Mouse (Mus musculus): Measurements from ENCODE around the gene Tango2. TPM values are rescaled to one million over a fixed set of nuclear protein-coding genes. Genes with fewer than 3 reads are reported as not detected.

Gene Tango2
- polyA plus RNA-seq, 1 experiment from 2014 or later: 24.9 TPM

DNA sequence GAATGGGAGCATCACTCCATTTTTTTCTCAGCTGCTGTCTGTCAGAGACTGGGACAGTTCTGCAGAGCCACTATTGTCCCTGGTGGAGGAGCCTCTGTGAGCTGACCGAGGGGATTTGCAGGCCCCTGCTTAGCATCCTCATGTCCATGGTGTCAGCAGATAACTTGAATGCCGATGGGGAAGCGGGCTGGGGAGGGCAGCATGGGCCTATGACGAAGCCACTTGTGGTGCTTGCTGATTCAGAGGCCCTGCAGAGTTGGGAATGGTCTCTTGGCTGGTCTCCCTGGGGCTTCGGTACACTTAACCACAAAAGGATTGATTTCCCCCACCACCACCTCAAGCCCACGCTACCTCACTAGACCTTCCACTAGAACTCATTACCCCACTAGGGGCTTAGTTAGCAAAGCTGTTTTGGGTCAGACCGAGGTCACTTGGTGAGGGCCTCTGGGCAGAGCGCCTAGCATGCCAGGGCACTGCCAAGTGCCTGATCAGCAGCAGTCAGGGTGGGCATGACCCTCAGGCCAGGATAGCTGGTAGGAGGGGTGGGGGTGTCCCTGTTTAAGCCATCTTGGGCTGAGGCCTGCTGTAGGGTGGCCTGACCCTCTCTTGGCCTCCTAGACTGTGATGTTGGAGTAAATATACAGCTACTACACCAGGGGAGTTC lies 31.6 kb upstream of the Tango2 start:
- Histone ChIP-seq H3K4me1 (peaks cover 31% of the 10 kb centered on the region), H3K36me3 (no peaks in the 10 kb centered on the region), H3K27me3 (no peaks in the 10 kb centered on the region), H3K4me2 (replicated peaks) (no peak overlapping the region), H3K9me3 (no peaks in the 10 kb centered on the region), H3K4me3 (no peak overlapping the region), H3K9ac (no peak overlapping the region), H3K27ac (no peak overlapping the region)
- 76% methylated on average over 8 of the region's 8 CpGs for WGBS
- no peak for ATAC-seq (ENCODE audit: low FRiP score, low read depth)

DNA sequence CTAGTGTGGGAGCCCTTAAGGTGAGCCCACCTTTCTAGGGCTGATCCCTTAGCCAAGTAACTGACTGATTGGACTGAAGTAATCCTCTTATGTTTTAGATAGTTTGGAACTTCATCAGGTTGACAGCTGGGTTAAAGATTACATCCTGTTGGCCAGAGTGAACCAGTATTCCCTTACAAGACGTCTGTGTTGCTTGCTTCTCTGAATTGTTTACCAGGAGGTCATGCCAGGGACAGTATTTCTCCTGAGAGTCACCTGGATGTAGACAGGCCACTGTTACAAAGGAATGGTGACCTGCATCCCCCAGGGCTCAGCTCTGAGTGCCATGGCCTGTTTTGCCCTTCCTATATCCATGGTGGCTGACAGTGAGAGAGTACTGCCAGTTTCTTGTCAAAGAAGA lies 30.6 kb upstream of the Tango2 start:
- WGBS: 34% methylated on average over 1 of the region's 1 CpGs
- H3K9ac ChIP-seq: no peak overlapping the region
- H3K27me3 ChIP-seq: no peaks in the 10 kb centered on the region
- H3K36me3 ChIP-seq: no peaks in the 10 kb centered on the region
- peaks cover 31% of the 10 kb centered on the region for H3K4me1 ChIP-seq
- no peak for ATAC-seq (ENCODE audit: low FRiP score, low read depth)
- no peaks in the 10 kb centered on the region for H3K9me3 ChIP-seq
- no peak overlapping the region for H3K27ac ChIP-seq
- no peak overlapping the region for H3K4me2 ChIP-seq (replicated peaks)
- H3K4me3 ChIP-seq: no peak overlapping the region

DNA sequence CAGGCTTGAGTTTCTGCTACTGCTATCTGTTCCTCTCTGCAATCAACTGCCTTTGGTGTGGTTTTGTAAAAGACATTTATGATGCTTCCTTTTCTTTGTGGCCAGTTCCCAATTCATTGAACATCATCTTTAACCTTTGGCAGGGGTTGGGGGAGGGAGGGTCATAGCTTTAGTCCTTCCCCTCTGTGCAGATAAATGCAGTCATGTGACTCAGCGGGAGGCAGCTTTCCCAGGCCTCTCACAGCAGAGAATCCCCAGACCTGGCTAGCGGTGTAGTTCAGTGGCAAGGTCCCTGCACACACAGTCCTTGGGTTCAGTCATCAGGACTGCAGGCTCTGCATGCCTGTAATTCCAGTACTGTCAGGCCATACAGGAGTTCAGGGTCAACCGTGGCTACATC lies 29.3 kb upstream of the Tango2 start:
- Histone ChIP-seq H3K4me3 (no peak overlapping the region), H3K4me1 (peaks cover 30% of the 10 kb centered on the region), H3K9me3 (no peaks in the 10 kb centered on the region), H3K27me3 (no peaks in the 10 kb centered on the region), H3K9ac (no peak overlapping the region), H3K36me3 (no peaks in the 10 kb centered on the region), H3K4me2 (replicated peaks) (no peak overlapping the region), H3K27ac (no peak overlapping the region)
- WGBS: 39% methylated on average over 3 of the region's 3 CpGs
- ATAC-seq (ENCODE audit: low FRiP score, low read depth): no peak

DNA sequence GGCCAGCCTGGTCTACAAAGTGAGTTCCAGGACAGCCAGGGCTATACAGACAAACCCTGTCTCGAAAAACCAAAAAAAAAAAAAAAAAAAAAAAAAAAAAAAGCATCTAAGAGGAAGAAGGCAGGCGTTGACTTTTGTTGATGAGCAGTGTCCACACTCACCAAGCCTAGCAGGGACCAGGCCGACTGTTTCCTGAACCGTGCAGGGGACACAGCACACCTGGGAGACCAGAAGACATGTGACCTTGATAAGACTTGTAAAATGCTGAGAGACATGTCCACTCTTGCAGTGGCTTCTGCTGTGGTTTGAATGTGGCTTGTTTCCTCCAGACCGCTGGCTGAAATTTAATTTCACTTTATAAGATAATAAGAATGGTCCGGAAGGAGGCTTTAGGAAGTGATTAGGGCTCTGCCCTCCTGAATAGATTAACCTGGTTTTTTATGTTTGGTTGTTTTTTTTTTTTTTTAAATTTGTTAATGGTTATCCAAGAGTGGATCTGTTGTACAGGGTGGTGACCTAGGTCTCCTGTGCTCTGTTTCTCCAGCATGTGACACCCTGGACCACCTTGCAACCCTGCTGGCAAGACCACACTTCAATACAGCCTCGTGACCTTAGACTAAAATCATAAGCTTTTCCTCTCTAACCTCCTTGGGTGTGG lies 28.5 kb upstream of the Tango2 start:
- Histone ChIP-seq H3K27ac (no peak overlapping the region), H3K27me3 (no peaks in the 10 kb centered on the region), H3K4me3 (no peak overlapping the region), H3K4me1 (peaks cover 22% of the 10 kb centered on the region), H3K9ac (no peak overlapping the region), H3K9me3 (no peaks in the 10 kb centered on the region), H3K4me2 (replicated peaks) (no peak overlapping the region), H3K36me3 (no peaks in the 10 kb centered on the region)
- no peak for ATAC-seq (ENCODE audit: low FRiP score, low read depth)
- 71% methylated on average over 7 of the region's 7 CpGs for WGBS

DNA sequence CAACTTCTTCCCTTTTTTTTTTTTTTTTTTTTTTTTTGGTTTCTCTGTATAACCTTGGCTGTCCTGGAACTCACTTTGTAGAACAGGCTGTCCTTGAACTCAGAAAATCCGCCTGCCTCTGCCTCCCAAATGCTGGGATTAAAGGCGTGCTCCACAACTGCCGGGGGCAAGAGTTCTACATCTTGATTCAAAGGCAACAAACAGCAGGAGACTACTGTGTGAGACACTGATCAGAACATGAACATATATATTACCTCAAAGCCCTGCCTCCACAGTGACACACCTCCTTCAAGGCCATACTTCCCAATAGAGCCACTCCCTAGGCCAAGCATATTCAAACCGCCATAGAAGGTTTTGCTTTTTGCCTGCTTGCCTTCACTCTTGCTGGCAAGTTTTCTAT lies 25.7 kb upstream of the Tango2 start:
- H3K4me3 ChIP-seq: no peak overlapping the region
- H3K4me1 ChIP-seq: no peaks in the 10 kb centered on the region
- H3K9me3 ChIP-seq: no peaks in the 10 kb centered on the region
- no peaks in the 10 kb centered on the region for H3K36me3 ChIP-seq
- H3K4me2 ChIP-seq (replicated peaks): no peak overlapping the region
- 89% methylated on average over 4 of the region's 4 CpGs for WGBS
- ATAC-seq (ENCODE audit: low FRiP score, low read depth): no peak
- no peak overlapping the region for H3K9ac ChIP-seq
- H3K27ac ChIP-seq: no peak overlapping the region
- H3K27me3 ChIP-seq: no peaks in the 10 kb centered on the region

DNA sequence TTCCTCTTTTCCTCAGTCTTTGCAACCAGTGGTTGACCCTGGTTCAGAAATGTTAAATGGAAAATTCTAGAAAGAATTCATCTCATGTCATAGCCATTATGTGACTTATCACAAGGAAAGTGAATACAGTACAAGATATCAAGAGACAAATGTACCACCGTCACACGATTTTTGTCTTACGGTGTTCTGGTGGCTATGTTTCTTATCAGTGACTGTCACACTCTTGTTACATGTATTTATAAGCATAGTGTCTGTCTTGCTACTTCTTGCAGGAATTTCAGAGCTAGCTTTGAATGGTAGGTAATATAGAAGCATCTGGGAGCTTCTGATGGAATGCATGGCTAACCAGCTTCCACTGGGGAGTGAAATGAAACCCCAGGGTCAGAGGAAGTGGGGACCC lies 22.3 kb upstream of the Tango2 start:
- ATAC-seq (ENCODE audit: low FRiP score, low read depth): no peak
- 92% methylated on average over 3 of the region's 3 CpGs for whole genome bisulfite sequencing
- Histone ChIP-seq H3K27ac (no peak overlapping the region), H3K9me3 (no peaks in the 10 kb centered on the region), H3K9ac (no peak overlapping the region), H3K4me3 (no peak overlapping the region), H3K36me3 (no peaks in the 10 kb centered on the region), H3K27me3 (no peaks in the 10 kb centered on the region), H3K4me2 (replicated peaks) (no peak overlapping the region), H3K4me1 (no peaks in the 10 kb centered on the region)

DNA sequence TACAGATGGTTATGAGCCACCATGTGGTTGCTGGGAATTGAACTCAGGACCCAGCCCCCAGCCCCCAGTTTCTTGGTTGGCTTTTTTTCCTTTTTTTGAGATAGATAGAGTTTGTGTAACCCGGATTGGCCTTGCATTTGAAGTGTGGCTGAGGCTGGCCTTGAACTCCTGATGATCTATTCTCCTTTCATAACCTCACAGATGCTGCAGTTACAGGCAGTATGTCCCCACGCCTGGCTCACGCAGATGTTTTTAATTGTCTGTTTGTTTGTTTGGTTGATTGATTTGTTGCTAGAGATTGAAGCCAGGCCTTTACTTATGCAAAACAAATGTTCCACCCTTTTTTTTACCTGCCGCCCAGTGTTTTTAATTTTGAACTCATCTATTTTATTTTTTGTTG lies 18.9 kb upstream of the Tango2 start:
- H3K4me1 ChIP-seq: no peaks in the 10 kb centered on the region
- no peaks in the 10 kb centered on the region for H3K27me3 ChIP-seq
- no peak overlapping the region for H3K9ac ChIP-seq
- no peaks in the 10 kb centered on the region for H3K9me3 ChIP-seq
- 48% methylated on average over 4 of the region's 4 CpGs for WGBS
- no peak overlapping the region for H3K27ac ChIP-seq
- H3K4me2 ChIP-seq (replicated peaks): no peak overlapping the region
- ATAC-seq (ENCODE audit: low FRiP score, low read depth): no peak
- H3K36me3 ChIP-seq: no peaks in the 10 kb centered on the region
- no peak overlapping the region for H3K4me3 ChIP-seq

DNA sequence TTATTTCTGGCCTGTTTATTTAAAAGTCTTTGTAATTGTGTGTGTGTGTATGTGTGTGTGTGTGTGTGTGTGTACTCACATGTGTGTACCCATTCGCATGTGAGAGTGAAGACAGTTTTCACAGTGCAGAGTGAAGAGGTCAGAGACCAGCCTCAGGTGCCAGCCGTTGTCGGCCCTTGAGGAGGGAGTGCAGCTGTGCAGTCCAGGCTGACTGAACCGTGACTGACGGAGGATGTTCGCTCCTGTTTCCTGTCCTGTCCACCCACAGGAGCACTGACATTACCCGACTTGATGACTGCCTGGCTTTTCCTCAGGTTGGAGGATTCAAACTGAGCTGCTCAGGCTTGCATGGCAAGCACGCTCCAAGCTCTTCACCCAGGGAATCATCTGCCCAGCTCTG lies 15.0 kb upstream of the Tango2 start:
- H3K4me3 ChIP-seq: no peak overlapping the region
- H3K4me2 ChIP-seq (replicated peaks): no peak overlapping the region
- no peaks in the 10 kb centered on the region for H3K9me3 ChIP-seq
- H3K27me3 ChIP-seq: no peaks in the 10 kb centered on the region
- no peak for ATAC-seq (ENCODE audit: low FRiP score, low read depth)
- H3K36me3 ChIP-seq: no peaks in the 10 kb centered on the region
- no peak overlapping the region for H3K9ac ChIP-seq
- H3K4me1 ChIP-seq: no peaks in the 10 kb centered on the region
- 78% methylated on average over 8 of the region's 8 CpGs for WGBS
- no peak overlapping the region for H3K27ac ChIP-seq

DNA sequence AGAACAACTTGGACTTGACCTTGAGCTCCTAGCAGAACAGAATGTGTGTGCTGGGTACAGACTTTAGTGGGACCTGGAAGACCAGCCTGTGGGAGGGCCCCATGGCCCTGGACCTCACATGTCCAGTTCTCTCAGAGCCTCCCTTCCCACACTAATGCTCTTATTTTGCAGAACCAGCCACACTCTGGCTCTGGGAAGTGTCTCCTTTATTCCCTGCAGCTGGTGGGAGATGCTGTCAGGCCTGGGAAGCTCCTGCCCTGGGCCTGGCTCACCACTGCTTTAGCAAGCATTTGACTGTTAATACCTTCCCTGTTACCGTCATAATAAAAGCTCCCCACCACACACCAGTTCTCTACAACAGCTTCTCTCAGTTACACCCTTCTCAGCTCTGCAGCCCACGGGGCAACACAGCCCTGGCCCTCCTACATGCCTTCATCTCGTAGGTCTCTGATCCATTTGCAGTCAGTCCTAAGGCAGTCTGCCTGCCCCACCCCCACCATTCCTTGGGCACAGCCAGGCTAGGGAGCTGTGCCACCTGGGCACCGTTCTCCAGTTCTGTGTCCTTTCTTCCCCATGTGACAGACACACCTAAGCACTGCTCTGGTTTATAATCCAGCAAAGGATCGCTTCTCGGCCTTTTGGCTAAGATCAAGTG lies 12.4 kb upstream of the Tango2 start:
- Histone ChIP-seq H3K9ac (no peak overlapping the region), H3K4me1 (no peaks in the 10 kb centered on the region), H3K9me3 (no peaks in the 10 kb centered on the region), H3K4me3 (no peak overlapping the region), H3K27ac (no peak overlapping the region), H3K36me3 (no peaks in the 10 kb centered on the region), H3K4me2 (replicated peaks) (no peak overlapping the region), H3K27me3 (no peaks in the 10 kb centered on the region)
- WGBS: 72% methylated on average over 6 of the region's 6 CpGs
- ATAC-seq (ENCODE audit: low FRiP score, low read depth): no peak

DNA sequence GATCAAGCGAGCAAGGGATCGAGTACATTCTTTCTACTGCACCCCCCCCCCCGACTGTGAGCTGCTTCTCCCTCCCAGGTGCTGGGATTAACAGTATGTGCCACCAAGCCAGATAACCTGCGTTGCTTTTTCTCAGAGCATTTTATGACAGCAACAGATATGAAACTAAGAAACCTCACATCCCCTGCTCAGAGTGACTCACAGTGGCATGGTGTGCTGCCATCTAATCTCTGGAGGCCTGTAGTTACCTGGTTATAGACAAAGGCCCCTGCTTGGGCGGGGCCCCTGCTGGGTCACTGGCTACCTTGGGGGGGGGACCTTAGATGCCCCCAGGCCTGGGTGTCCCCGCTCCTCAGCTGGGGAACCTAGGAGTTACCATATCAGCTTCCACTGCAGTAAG lies 10.1 kb upstream of the Tango2 start:
- no peaks in the 10 kb centered on the region for H3K27me3 ChIP-seq
- H3K27ac ChIP-seq: no peak overlapping the region
- no peak overlapping the region for H3K9ac ChIP-seq
- no peak overlapping the region for H3K4me2 ChIP-seq (replicated peaks)
- H3K4me3 ChIP-seq: no peak overlapping the region
- WGBS: 81% methylated on average over 6 of the region's 6 CpGs
- H3K9me3 ChIP-seq: no peaks in the 10 kb centered on the region
- ATAC-seq (ENCODE audit: low FRiP score, low read depth): no peak
- H3K36me3 ChIP-seq: no peaks in the 10 kb centered on the region
- no peaks in the 10 kb centered on the region for H3K4me1 ChIP-seq

DNA sequence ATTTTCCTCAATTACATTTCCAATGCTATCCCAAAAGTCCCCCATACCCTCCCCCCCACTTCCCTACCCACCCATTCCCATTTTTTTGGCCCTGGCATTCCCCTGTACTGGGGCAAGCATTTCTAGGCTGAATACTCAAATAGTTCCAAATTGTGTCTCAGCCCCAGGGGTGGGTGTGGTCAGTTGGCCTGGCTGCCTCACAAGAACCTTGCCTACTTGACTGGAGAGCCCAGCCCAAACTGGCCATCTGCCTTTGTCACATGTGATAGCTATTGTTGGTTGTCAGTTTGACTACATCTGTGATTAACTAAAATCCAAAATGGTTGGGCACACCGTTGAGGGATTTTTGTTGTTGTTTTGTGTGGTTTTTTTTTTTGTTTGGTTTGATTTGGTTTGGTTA lies 9.1 kb upstream of the Tango2 start:
- no peak overlapping the region for H3K4me2 ChIP-seq (replicated peaks)
- no peak overlapping the region for H3K27ac ChIP-seq
- no peaks in the 10 kb centered on the region for H3K9me3 ChIP-seq
- no peak overlapping the region for H3K4me3 ChIP-seq
- no peaks in the 10 kb centered on the region for H3K36me3 ChIP-seq
- WGBS: 77% methylated on average over 1 of the region's 1 CpGs
- no peaks in the 10 kb centered on the region for H3K4me1 ChIP-seq
- H3K9ac ChIP-seq: no peak overlapping the region
- no peak for ATAC-seq (ENCODE audit: low FRiP score, low read depth)
- H3K27me3 ChIP-seq: no peaks in the 10 kb centered on the region

DNA sequence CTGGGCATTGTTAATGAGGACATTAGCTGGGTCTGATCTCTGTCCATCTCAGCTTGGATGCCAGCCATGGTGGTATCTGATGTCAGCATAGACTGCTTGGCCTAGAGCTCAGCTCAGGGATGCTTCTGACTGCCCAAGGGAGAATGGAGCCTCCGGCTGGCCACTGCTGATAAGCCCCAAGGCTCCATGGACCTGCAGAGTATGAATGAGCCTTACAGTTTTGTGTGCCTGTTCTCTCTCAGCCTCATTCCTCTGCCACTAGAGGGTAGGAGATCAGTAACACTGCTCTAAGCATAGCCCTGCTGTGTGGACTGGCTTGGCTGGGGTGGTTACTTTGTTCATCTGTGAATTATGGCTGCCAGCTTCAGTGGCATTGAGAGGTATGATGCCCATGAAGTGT lies 5.2 kb upstream of the Tango2 start:
- no peaks in the 10 kb centered on the region for H3K9me3 ChIP-seq
- ATAC-seq (ENCODE audit: low FRiP score, low read depth): no peak
- no peak overlapping the region for H3K27ac ChIP-seq
- peaks cover 6% of the 10 kb centered on the region; the same call in 1 of the 2 replicates for H3K4me1 ChIP-seq
- H3K4me2 ChIP-seq (replicated peaks): no peak overlapping the region
- no peaks in the 10 kb centered on the region for H3K36me3 ChIP-seq
- H3K4me3 ChIP-seq: no peak overlapping the region
- H3K27me3 ChIP-seq: peaks cover 32% of the 10 kb centered on the region
- no peak overlapping the region for H3K9ac ChIP-seq
- 78% methylated on average over 1 of the region's 1 CpGs for WGBS
